Mouse (Mus musculus): ENCODE results near the gene Ankrd54.

DNA sequence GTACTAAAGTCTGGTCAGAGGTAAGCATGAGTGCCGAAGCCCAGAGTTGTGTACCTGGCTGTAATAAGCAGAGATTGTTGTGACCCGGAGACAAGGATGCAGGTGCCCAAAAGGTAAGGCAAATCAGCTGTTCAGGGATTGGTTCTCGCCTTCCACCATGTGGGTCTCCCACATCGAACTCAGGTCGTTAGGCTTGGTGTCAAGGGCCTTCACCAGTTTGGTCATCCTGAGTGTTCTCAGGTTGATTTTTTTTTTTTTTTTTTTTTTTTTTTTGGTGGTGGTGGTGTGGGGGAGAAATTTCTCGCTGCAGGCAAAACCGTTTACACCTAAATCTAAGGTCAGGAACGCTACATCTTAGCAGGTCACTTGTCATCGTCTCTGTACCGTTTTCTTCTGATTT, 11.8 kb upstream of the Ankrd54 start:
- no peak for TF ChIP-seq CTCF (IDR thresholded peaks at IDR 0.05; ENCODE audit: insufficient read depth, low read depth, low read length)
- TF ChIP-seq POLR2A (IDR thresholded peaks at IDR 0.05; ENCODE audit: insufficient read depth, low read depth, low read length) = no peak
